Mouse (Mus musculus) bone marrow, adult 2 months (tissue): ENCODE results near the gene Bin2. TPM values are rescaled to one million over a fixed set of nuclear protein-coding genes. Genes with fewer than 3 reads are reported as not detected.

Source experiments
- H3K27ac ChIP-seq: fragments of 200-500 bp; 2 replicates; pipeline ENCODE4 v1.5.1; 2012; ENCODE audit warnings: low read depth, mild to moderate bottlenecking, control low read depth, inconsistent platforms, low read length; ENCODE audit not compliant: control insufficient read depth, poor library complexity, insufficient read depth
- H3K4me1 ChIP-seq: fragments of 200-500 bp; 2 replicates; pipeline ENCODE4 v1.6.1; 2011; ENCODE audit warnings: low read length; ENCODE audit not compliant: control insufficient read depth, insufficient read depth
- H3K4me3 ChIP-seq: fragments of 200-500 bp; replicated peaks from 2 replicates; pipeline ENCODE3; 2011; ENCODE audit warnings: mild to moderate bottlenecking, low read depth, low read length, control low read depth; ENCODE audit not compliant: control insufficient read depth
- CTCF ChIP-seq: fragments of 200-500 bp; IDR thresholded peaks from 2 replicates; pipeline ENCODE4 v1.5.1; 2011; ENCODE audit warnings: low read length, control low read depth; ENCODE audit not compliant: control insufficient read depth, insufficient read depth
- POLR2A ChIP-seq: fragments of 200-500 bp; IDR thresholded peaks from 2 replicates; pipeline ENCODE4 v1.6.1; 2011; ENCODE audit warnings: low read depth, mild to moderate bottlenecking, control low read depth, low read length, borderline replicate concordance; ENCODE audit not compliant: control insufficient read depth
- WGBS: fragments of 180-500 bp; shearing (Covaris S2); methylation state at CpG from one replicate; pipeline ENCODE4 v1.1.7; 2018; 5-methylcytosine and 5-hydroxymethylcytosine counted together
- polyA plus RNA-seq: library from polyadenylated mRNA; stranded (reverse); fragments of >200 nt; gene quantifications from 2 replicates; pipeline ENCODE4 v1.2.4, GENCODE M21; 2011; ENCODE audit warnings: low replicate concordance; ENCODE audit not compliant: missing spikeins, insufficient read depth, insufficient read length

The Bin2 gene
- polyA plus RNA-seq, 1 experiment = 139 TPM

DNA sequence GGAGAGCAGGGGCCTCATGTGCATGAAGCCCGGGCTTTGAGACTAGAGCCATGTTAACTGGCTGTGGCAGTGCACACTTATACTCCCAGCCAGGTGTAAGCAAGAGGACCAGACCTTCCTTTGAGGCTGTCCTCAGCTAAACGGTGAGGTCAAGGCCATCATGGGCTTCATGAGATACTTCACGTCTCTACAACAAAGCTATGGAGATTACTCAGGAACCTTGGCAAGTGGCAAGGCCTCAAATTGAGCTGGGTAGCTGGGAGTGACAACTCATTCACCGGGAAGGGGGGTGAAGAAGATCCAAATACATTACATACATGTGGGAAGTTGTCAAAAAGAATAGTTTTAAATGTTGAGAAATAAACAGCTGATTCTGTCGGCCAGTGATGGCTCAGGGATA lies 8.5 kb downstream of the Bin2 start:
- Histone ChIP-seq H3K27ac (no peak overlapping the region), H3K4me3 (no peak overlapping the region), H3K4me1 (peaks cover 5% of the 10 kb centered on the region; the same call in 1 of the 2 replicates)
- 80% methylated on average over 5 of the region's 5 CpGs for WGBS
- TF ChIP-seq CTCF = no peak
- no peak for TF ChIP-seq POLR2A

DNA sequence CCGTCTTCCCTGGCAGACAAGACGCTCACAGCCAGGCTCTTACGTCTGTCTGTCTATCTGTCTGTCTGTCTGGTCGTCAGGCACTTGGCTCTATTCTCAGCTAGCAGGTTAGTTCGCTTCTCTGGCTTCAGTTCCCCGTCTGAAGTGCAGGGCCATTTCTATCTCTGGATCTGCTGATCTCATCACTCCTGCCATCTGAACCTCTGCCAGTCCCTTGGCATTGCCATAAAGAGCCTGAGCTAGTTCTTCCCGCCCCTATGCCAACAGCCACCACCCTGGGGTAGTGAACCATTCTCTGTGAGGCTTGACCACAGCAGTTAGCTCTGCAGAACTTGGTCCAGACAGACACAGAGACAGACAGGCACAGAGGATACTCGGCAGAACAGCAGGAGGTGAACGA lies 9.0 kb downstream of the Bin2 start:
- Histone ChIP-seq H3K4me3 (no peak overlapping the region), H3K27ac (no peak overlapping the region), H3K4me1 (peaks cover 5% of the 10 kb centered on the region; the same call in 1 of the 2 replicates)
- WGBS = 66% methylated on average over 9 of the region's 9 CpGs
- TF ChIP-seq POLR2A = no peak
- no peak for TF ChIP-seq CTCF

DNA sequence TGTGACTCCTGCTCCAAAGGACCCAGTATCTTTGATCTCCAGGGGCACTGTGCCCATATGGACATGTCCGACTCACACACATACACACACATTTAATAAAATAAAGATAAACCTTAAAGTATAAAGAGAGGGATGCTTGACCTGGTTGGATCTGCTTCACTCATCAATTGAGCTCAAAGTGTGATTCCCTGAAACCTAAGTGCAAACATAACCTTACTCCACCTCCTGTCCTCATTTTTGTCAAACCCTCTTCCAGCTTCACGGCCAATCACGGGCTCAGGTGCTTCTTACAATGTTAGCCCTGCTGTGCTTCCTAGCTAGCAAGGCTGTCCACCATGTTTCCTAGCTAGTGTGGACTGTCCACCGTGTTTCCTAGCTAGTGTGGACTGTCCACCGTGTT lies 14.2 kb downstream of the Bin2 start:
- TF ChIP-seq POLR2A (no peak), CTCF (no peak)
- H3K27ac ChIP-seq = no peak overlapping the region
- H3K4me3 ChIP-seq = no peak overlapping the region
- H3K4me1 ChIP-seq = no peaks in the 10 kb centered on the region
- 83% methylated on average over 5 of the region's 5 CpGs for WGBS

DNA sequence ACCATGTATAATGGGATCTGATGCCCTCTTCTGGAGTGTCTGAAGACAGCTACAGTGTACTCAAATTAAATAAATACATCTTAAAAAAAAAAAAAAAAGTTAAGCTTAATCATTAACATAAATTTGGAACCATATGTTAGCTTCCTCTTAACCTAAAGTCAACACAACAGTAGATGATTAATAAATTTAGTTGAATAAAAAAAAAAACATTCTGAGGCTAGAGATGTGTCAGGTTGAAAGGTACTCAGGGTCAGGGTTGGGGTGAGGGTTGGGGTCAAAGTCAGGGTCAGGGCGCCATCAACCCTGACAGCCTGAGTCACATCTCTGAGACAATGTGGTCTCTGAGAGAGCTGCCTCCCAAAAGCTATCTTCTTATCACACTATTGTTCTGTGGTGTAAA lies 15.1 kb downstream of the Bin2 start:
- no peak for TF ChIP-seq CTCF
- TF ChIP-seq POLR2A = no peak
- Histone ChIP-seq H3K4me1 (no peaks in the 10 kb centered on the region), H3K27ac (no peak overlapping the region), H3K4me3 (no peak overlapping the region)
- WGBS = 86% methylated on average over 1 of the region's 1 CpGs

DNA sequence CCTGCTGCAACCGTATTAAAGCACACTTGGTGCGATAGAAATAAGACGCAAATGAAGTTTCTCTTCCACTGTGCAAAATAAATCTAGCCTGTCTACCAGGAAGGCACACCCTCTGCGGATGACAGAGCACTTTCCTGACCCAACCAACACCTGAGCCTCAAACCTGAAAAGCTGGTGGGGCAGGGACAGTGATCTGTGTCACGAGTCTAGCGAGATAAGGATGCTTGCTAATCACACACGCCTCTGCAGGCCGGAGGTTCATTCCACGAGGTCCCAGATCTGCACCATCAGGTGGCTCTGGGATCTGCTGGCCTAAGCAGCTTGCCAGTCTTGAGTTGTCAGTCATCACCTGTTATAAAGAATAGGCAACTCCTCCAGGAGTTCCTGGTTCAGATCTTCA lies 17.7 kb downstream of the Bin2 start:
- H3K4me3 ChIP-seq = no peak overlapping the region
- no peak overlapping the region for H3K27ac ChIP-seq
- WGBS = 68% methylated on average over 9 of the region's 9 CpGs
- no peak for TF ChIP-seq POLR2A
- TF ChIP-seq CTCF = no peak
- H3K4me1 ChIP-seq = no peaks in the 10 kb centered on the region

DNA sequence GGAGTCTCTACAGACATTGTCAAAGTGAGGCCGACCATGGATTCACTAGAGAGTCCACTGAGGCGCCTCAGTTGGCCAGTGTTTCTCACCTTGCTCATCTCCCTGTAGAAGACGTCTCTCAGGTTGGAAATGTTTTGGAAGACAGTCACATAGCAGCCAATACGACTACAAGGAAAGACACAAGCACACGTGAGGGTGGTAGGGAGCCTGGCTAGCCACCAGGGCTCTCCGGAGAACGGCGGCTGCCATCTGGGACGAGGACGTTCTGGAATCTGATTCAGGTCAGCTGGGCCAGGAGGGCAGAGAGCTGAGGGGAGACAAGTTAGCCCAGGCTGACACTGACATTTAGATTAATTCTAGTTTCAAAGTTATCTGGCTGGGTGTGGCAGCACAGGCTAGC lies 19.2 kb downstream of the Bin2 start:
- H3K4me1 ChIP-seq = no peaks in the 10 kb centered on the region
- H3K27ac ChIP-seq = no peak overlapping the region
- 90% methylated on average over 10 of the region's 10 CpGs for WGBS
- no peak for TF ChIP-seq CTCF
- no peak for TF ChIP-seq POLR2A
- no peak overlapping the region for H3K4me3 ChIP-seq

DNA sequence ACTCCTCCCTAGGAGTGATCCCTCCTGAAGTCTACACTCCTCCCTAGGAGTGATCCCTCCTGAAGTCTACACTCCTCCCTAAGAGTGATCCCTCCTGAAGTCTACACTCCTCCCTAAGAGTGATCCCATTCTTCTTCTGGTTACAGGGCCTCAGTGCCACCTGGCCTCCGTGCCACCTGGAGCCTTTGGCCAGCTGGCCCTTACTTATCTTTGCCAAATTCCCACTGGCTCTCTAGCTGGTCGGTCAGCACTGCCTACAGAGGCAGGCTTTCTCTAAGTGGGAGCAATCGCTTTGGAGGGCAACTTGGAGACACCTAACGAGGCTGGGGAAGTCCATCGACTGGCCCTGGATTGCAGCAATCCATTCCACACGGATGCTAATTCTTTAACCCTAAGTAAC lies 23.2 kb downstream of the Bin2 start:
- no peak overlapping the region for H3K4me3 ChIP-seq
- no peak for TF ChIP-seq CTCF
- TF ChIP-seq POLR2A = no peak
- WGBS = 89% methylated on average over 6 of the region's 6 CpGs
- no peaks in the 10 kb centered on the region for H3K4me1 ChIP-seq
- no peak overlapping the region for H3K27ac ChIP-seq

DNA sequence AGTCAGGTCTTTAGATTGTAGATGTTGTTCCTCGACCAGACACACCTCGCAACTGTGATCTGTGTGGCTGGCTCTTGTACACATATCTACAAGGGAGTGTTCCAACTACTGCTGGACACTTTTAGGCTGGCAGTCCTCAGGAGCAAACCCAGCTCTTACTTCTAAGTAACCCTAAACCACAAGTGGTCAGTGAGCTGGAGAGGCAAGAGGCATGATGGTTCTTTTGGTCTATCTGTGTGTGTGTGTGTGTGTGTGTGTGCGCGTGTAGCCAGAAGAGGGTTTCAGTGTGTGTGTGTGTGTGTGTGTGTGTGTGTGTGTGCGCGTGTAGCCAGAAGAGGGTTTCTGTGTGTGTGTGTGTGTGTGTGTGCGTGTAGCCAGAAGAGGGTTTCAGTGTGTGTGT lies 26.9 kb downstream of the Bin2 start:
- Histone ChIP-seq H3K27ac (no peak overlapping the region), H3K4me1 (no peaks in the 10 kb centered on the region; the same call in 1 of the 2 replicates), H3K4me3 (no peak overlapping the region)
- TF ChIP-seq POLR2A (no peak), CTCF (no peak)
- 75% methylated on average over 7 of the region's 7 CpGs for WGBS

DNA sequence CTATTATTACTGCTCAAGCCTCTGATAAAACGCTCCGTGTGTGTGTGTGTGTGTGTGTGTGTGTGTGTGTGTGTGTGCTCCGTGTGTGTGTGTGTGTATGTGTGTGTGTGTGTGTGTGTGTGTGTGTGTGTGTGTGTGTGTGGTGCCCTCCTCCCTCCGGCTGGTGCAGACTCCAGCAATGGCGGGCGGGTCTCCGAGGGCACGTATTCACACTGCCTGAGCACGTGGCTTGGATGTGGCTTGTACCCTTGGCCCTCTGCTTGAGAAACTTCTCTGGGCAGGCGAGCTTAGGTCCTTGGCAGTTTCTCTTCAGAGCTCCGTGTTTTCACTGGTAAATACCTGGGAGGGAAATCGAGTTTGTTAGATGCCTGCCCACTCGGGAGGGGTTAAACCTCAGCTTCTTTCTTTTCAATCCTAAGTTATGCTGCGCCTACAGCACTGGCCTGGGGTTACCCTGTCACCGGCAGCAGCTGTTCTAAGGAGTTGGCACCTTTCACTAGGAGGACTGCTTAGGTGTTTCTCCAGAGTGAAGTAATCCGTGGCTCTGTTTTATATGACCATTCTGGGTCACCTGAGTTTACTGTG lies 28.0 kb downstream of the Bin2 start:
- no peak overlapping the region for H3K4me3 ChIP-seq
- no peak for TF ChIP-seq POLR2A
- TF ChIP-seq CTCF = no peak
- 77% methylated on average over 16 of the region's 16 CpGs for WGBS
- no peak overlapping the region for H3K27ac ChIP-seq
- H3K4me1 ChIP-seq = peaks cover 1% of the 10 kb centered on the region
